Mouse (Mus musculus): ENCODE data around the gene Prss27. TPM values are rescaled to one million over a fixed set of nuclear protein-coding genes. Genes with fewer than 3 reads are reported as not detected.

Prss27 gene
- 19.0 and 30.0 TPM in 2 replicates for polyA plus RNA-seq (2015; fragmentation: Nextera tagmentation; extraction: Ambion mirVana)

DNA sequence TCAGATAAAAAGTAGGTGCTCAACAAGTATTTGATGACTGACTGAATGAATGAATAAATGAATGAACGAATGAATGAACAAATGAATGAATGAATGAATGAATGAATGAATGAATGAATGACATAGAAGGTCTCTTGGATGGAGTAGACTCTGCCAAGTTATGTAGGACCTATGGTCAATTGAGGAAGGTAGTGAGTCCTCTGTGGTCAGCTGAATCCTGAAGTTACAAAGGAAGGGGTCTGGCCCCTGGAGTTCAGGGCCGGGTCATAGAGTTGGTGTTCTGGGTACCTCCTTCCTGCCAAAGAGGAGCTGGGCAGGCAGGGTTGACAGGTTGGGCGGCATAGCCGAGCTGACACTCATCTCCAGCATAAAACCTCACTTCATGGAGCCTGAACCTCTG lies at the start of gene Prss27:
Prss27 (plus strand) TSS at position 301 of the 400 bp plus-strand sequence.
- peaks cover 5% of the 10 kb centered on the region; the same call in 1 of the 2 replicates for H3K4me1 ChIP-seq (ENCODE audit: control insufficient read depth, insufficient read depth, low read length)
- no peak within 1 kb of the TSS for H3K4me2 ChIP-seq (ENCODE audit: low read depth, low read length)
- no peaks in the 10 kb centered on the region for H3K9me3 ChIP-seq (replicated peaks; ENCODE audit: control insufficient read depth, low read length)
- no peaks in the 10 kb centered on the region for H3K27me3 ChIP-seq (ENCODE audit: control insufficient read depth, insufficient read depth, low read length)
- peak within 1 kb of the TSS; percentile 42; the same call in 1 of the 2 replicates for H3K27ac ChIP-seq (ENCODE audit: low read length)
- no peak within 1 kb of the TSS for H3K4me3 ChIP-seq (replicated peaks; ENCODE audit: low read length)
- peak; percentile 12; the same call in 1 of the 2 replicates for ATAC-seq (ENCODE audit: insufficient read depth, low FRiP score)
- H3K9ac ChIP-seq (ENCODE audit: low read length): peak within 1 kb of the TSS; percentile 35
- 63% methylated on average over 4 of the region's 4 CpGs for WGBS
- no peaks in the 10 kb centered on the region for H3K36me3 ChIP-seq (ENCODE audit: control insufficient read depth, insufficient read depth, low read length)

DNA sequence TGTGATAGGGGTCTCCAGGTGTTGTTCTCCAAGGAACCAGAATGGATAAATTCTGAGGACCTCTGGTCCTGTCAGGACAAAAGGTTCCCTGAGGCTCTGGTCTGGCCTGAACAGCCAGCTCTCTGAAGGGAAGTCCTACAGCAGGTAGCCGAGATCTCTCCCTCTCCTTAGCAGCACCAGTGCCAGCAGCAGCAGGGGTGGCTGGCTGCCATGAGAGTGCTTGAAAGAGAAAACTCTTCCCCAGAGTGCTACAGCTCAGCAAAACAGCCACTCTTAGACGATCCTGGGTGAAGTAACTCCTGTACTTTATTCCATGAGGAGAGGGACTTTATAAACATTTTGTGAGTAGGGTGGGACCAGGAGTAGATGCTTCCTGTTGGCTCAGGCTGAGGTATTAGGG lies 48.1 kb upstream of the Prss27 start:
- ATAC-seq (ENCODE audit: insufficient read depth, low FRiP score): no peak
- H3K27me3 ChIP-seq (ENCODE audit: control insufficient read depth, insufficient read depth, low read length): no peaks in the 10 kb centered on the region

DNA sequence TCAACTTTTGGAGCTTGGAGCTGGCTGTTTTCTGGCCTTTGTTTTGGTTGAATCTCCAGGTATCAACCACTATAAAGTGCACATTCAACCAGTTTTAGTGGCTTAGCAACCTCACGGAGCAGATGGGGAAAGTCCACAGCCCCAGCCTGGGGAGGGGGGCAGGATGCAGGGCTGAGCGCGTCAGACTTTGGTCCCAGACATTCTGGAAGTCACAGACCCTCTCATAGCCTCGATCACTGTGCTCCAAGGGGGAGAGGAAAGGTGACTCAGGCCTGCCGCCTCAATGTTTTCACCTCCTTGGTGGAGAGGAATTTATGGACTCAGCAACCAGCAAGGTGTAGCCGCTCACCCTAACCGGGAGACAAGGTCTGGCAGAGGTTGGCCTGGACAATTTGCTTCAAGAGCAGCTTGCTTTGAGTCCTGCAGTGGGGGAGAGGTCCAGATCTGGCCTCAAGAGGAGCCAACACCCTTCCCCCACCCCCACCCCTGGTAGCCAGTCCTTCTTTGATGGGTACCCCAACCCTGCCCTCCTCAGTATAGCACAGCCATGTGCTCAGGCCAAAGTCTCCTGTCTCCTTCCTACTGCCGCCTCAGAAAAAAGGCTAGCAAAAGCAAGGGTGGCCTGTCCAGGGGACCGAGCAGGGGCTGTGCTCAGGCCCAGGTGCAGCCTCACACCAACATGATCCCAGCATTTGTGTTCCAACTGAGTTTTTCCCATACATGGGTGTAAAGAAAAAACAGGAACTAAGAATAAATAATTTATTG lies 45.0 kb upstream of the Prss27 start:
- no peaks in the 10 kb centered on the region for H3K9me3 ChIP-seq (replicated peaks; ENCODE audit: control insufficient read depth, low read length)
- no peaks in the 10 kb centered on the region for H3K36me3 ChIP-seq (ENCODE audit: control insufficient read depth, insufficient read depth, low read length)
- peak; percentile 56 for ATAC-seq (ENCODE audit: insufficient read depth, low FRiP score)
- H3K27ac ChIP-seq (ENCODE audit: low read length): no peak overlapping the region
- H3K27me3 ChIP-seq (ENCODE audit: control insufficient read depth, insufficient read depth, low read length): no peaks in the 10 kb centered on the region
- peak overlapping the region; percentile 34 for H3K4me3 ChIP-seq (replicated peaks; ENCODE audit: low read length)
- H3K4me1 ChIP-seq (ENCODE audit: control insufficient read depth, insufficient read depth, low read length): peaks cover 11% of the 10 kb centered on the region; the same call in 1 of the 2 replicates
- peak overlapping the region; percentile 57 for H3K4me2 ChIP-seq (ENCODE audit: low read depth, low read length)
- H3K9ac ChIP-seq (ENCODE audit: low read length): peak overlapping the region; percentile 44; the same call in 1 of the 2 replicates
- 61% methylated on average over 9 of the region's 9 CpGs for WGBS

More for the DNA sequence above, 48.1 kb upstream of the Prss27 start:
- Histone ChIP-seq H3K9me3 (replicated peaks; ENCODE audit: control insufficient read depth, low read length) (no peaks in the 10 kb centered on the region), H3K4me2 (ENCODE audit: low read depth, low read length) (no peak overlapping the region), H3K9ac (ENCODE audit: low read length) (no peak overlapping the region), H3K36me3 (ENCODE audit: control insufficient read depth, insufficient read depth, low read length) (no peaks in the 10 kb centered on the region), H3K4me1 (ENCODE audit: control insufficient read depth, insufficient read depth, low read length) (peaks cover 11% of the 10 kb centered on the region; the same call in 1 of the 2 replicates), H3K27ac (ENCODE audit: low read length) (no peak overlapping the region), H3K4me3 (replicated peaks; ENCODE audit: low read length) (no peak overlapping the region)
- 41% methylated on average over 2 of the region's 2 CpGs for WGBS

DNA sequence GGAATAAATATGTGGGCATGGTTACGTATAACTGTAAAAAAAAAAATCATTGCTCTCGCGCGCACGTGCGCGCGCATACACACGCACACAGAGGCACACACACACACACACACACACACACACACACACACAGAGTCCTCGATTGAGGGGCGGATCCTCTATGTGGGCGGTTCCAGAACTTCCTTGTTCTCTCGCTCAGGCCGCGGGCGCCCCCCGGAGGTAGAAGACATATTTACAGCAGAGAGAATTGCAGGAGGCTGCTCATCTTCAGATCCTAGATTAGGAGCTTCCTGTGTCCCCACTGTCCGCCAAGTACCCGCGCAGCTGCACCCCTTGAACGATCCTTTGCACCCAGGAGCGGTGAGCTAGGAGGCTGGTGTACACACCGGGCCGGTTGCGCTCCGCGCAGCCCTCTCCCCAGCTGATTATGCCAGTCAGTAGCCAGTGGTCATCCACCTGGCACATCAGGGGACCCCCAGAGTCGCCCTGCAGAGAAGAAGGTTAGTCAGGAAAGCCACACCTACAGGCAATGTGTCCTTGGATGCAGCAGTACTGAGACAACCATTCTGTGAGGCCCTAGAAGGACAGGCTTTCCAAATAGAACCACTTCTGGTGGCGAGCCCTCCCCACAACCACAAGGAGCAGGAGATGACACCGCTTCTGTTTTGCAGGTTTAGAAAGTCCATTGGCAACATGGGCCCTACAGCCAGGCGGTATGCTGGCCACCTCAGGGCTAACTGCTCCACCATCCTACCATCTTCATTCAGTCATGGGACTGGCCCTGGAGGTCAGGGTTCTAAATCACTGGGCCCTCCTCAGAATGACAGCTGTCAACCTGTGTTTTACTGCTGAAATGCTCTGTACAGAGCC lies 44.1 kb upstream of the Prss27 start:
- Histone ChIP-seq H3K36me3 (ENCODE audit: control insufficient read depth, insufficient read depth, low read length) (no peaks in the 10 kb centered on the region), H3K9me3 (replicated peaks; ENCODE audit: control insufficient read depth, low read length) (no peaks in the 10 kb centered on the region), H3K4me2 (ENCODE audit: low read depth, low read length) (peak overlapping the region; percentile 57), H3K9ac (ENCODE audit: low read length) (peak overlapping the region; percentile 64), H3K27me3 (ENCODE audit: control insufficient read depth, insufficient read depth, low read length) (no peaks in the 10 kb centered on the region), H3K4me3 (replicated peaks; ENCODE audit: low read length) (peak overlapping the region; percentile 34), H3K27ac (ENCODE audit: low read length) (0 out of 2 replicates have a peak overlapping the region, but pooled peaks have one; percentile 28), H3K4me1 (ENCODE audit: control insufficient read depth, insufficient read depth, low read length) (peaks cover 16% of the 10 kb centered on the region; the same call in 1 of the 2 replicates)
- 9% methylated on average over 31 of the region's 31 CpGs for WGBS
- ATAC-seq (ENCODE audit: insufficient read depth, low FRiP score): peak; percentile 69

DNA sequence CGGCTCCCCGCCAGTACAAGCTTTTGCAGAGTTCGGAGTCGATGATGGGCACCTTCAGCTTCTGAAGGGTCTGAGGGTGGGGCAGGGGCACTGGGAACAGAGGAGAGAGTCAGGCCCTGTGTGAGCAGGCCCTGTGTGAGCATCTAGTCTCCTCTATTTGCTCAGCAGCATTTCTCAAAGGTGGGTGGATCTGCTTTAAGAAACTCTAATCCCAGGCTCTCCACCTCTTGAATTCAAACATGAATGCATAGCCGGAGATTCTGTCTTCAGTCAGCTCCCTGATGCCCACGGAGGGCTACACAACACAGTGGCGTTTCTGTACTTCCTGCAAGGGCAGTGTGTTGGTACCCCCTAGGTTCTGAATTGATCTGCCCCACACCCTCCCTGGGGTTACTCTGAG lies 43.3 kb upstream of the Prss27 start:
- peaks cover 16% of the 10 kb centered on the region; the same call in 1 of the 2 replicates for H3K4me1 ChIP-seq (ENCODE audit: control insufficient read depth, insufficient read depth, low read length)
- no peak overlapping the region for H3K4me3 ChIP-seq (replicated peaks; ENCODE audit: low read length)
- no peak overlapping the region for H3K9ac ChIP-seq (ENCODE audit: low read length)
- no peaks in the 10 kb centered on the region for H3K9me3 ChIP-seq (replicated peaks; ENCODE audit: control insufficient read depth, low read length)
- 65% methylated on average over 7 of the region's 7 CpGs for WGBS
- no peak for ATAC-seq (ENCODE audit: insufficient read depth, low FRiP score)
- H3K36me3 ChIP-seq (ENCODE audit: control insufficient read depth, insufficient read depth, low read length): no peaks in the 10 kb centered on the region
- peak overlapping the region; percentile 32 for H3K27ac ChIP-seq (ENCODE audit: low read length)
- no peaks in the 10 kb centered on the region for H3K27me3 ChIP-seq (ENCODE audit: control insufficient read depth, insufficient read depth, low read length)
- H3K4me2 ChIP-seq (ENCODE audit: low read depth, low read length): no peak overlapping the region

DNA sequence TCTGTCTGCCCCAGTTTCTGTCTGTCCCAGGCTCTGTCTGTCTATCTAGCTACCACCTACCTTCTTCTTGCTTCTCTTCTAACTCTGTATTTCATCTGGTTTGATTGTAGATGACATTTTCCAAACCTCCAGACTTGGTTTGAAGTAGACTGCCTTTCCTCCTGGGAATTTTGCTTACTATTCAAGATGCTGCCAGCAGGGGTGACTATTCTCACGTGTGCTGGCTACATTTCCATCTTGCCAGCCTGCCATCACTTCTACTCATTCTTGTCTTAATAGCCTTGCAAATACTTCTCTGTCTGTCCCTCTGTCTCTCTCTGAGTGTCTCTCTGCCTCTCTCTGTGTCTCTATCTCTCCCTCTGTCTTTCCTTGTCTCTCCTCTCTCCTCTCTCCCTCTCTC lies 42.5 kb upstream of the Prss27 start:
- Histone ChIP-seq H3K4me1 (ENCODE audit: control insufficient read depth, insufficient read depth, low read length) (peaks cover 16% of the 10 kb centered on the region; the same call in 1 of the 2 replicates), H3K27ac (ENCODE audit: low read length) (peak overlapping the region; percentile 32; the same call in 1 of the 2 replicates), H3K4me2 (ENCODE audit: low read depth, low read length) (no peak overlapping the region), H3K27me3 (ENCODE audit: control insufficient read depth, insufficient read depth, low read length) (no peaks in the 10 kb centered on the region), H3K36me3 (ENCODE audit: control insufficient read depth, insufficient read depth, low read length) (no peaks in the 10 kb centered on the region), H3K9ac (ENCODE audit: low read length) (no peak overlapping the region), H3K4me3 (replicated peaks; ENCODE audit: low read length) (no peak overlapping the region), H3K9me3 (replicated peaks; ENCODE audit: control insufficient read depth, low read length) (no peaks in the 10 kb centered on the region)
- WGBS: 38% methylated on average over 1 of the region's 1 CpGs
- no peak for ATAC-seq (ENCODE audit: insufficient read depth, low FRiP score)

DNA sequence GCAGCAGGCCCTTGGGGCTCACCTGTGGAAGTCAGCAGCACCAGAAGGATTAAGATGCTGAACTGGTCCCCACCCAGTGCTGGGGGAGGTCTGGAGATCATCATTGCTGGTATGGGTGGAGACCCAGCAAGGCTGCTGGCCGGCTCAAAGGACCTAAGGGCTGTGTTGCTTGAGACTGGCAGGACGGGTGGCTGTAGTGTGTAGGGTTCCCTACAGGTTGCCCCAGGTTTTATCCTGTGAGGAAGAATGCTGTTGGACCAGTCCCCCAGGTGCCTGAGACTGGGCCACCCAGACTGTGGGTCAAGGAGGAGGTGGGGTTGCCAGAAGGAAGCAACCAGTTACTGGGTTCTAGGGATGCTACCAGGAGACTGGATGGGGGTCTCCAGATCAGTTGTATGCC lies 40.0 kb upstream of the Prss27 start, which contains the start of gene Prss22:
Prss22 (minus strand) TSS at position 200 of the 400 bp plus-strand sequence.
- H3K9ac ChIP-seq (ENCODE audit: low read length): 0 out of 2 replicates have a peak within 1 kb of the TSS, but pooled peaks have one; percentile 13
- H3K36me3 ChIP-seq (ENCODE audit: control insufficient read depth, insufficient read depth, low read length): no peaks in the 10 kb centered on the region
- 0 out of 2 replicates have a peak within 1 kb of the TSS, but pooled peaks have one; percentile 18 for H3K4me3 ChIP-seq (replicated peaks; ENCODE audit: low read length)
- ATAC-seq (ENCODE audit: insufficient read depth, low FRiP score): peak; percentile 59
- no peaks in the 10 kb centered on the region for H3K9me3 ChIP-seq (replicated peaks; ENCODE audit: control insufficient read depth, low read length)
- peaks cover 16% of the 10 kb centered on the region; the same call in 1 of the 2 replicates for H3K4me1 ChIP-seq (ENCODE audit: control insufficient read depth, insufficient read depth, low read length)
- no peaks in the 10 kb centered on the region for H3K27me3 ChIP-seq (ENCODE audit: control insufficient read depth, insufficient read depth, low read length)
- no peak within 1 kb of the TSS for H3K4me2 ChIP-seq (ENCODE audit: low read depth, low read length)
- H3K27ac ChIP-seq (ENCODE audit: low read length): peak within 1 kb of the TSS; percentile 43
- WGBS: 45% methylated on average over 2 of the region's 2 CpGs

DNA sequence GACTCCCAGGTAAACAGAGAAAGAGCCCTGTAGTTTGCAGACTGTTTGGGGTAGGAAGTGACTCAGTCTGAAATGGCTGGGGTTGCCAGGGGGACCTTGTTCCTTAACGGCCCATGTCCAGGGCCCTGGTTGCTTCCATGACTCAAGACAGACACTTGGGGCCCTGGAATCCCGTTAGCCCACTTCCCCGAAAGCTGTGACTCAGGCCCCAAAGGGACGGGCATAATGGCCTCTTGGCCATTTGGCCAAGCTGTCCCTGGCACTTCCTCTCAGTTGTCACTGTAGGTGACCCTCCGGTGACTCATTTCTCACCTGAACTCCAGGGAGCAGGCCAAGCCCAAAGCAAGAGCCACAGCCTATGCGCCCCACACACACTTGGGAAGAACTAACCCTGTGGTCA lies 39.6 kb upstream of the Prss27 start:
- 53% methylated on average over 6 of the region's 6 CpGs for WGBS
- Histone ChIP-seq H3K9ac (ENCODE audit: low read length) (0 out of 2 replicates have a peak overlapping the region, but pooled peaks have one; percentile 13), H3K4me1 (ENCODE audit: control insufficient read depth, insufficient read depth, low read length) (peaks cover 12% of the 10 kb centered on the region; the same call in 1 of the 2 replicates), H3K27me3 (ENCODE audit: control insufficient read depth, insufficient read depth, low read length) (no peaks in the 10 kb centered on the region), H3K27ac (ENCODE audit: low read length) (peak overlapping the region; percentile 43), H3K4me2 (ENCODE audit: low read depth, low read length) (no peak overlapping the region), H3K4me3 (replicated peaks; ENCODE audit: low read length) (no peak overlapping the region), H3K9me3 (replicated peaks; ENCODE audit: control insufficient read depth, low read length) (no peaks in the 10 kb centered on the region), H3K36me3 (ENCODE audit: control insufficient read depth, insufficient read depth, low read length) (no peaks in the 10 kb centered on the region)
- no peak for ATAC-seq (ENCODE audit: insufficient read depth, low FRiP score)
